Mouse (Mus musculus): ENCODE data around the gene Rsph6a.

Rsph6a gene

GRCm38 (mm10) chr7:19104486-19104885 is 50.0 kb downstream of the Rsph6a start:
- DNase-seq: no peak

GRCm38 (mm10) chr7:19107436-19107835 is 52.9 kb downstream of the Rsph6a start:
- no peak for DNase-seq

GRCm38 (mm10) chr7:19109565-19109964 is 55.1 kb downstream of the Rsph6a start:
- no peak for DNase-seq

GRCm38 (mm10) chr7:19118028-19118771 is 63.7 kb downstream of the Rsph6a start, which contains the start of gene Gm4969:
Gm4969 (minus strand) TSS chr7:19118368.
- DNase-seq: peak; percentile 62 to 86

GRCm38 (mm10) chr7:19119083-19119482 is 64.6 kb downstream of the Rsph6a start:
- no peak for DNase-seq

- peak; percentile 95 to 96 for DNase-seq
Observed at GRCm38 (mm10) chr7:19119631-19120429, 65.3 kb downstream of the Rsph6a start, which contains the start of gene Fbxo46. Fbxo46 (plus strand) TSS chr7:19119859.

- DNase-seq: peak in 1 of 2 experiments; percentile 83
Observed at GRCm38 (mm10) chr7:19121686-19122085, 67.2 kb downstream of the Rsph6a start.

Measured in kidney, postnatal 25 days (tissue).